Mouse (Mus musculus) CH12.LX (cell line): ENCODE data around the gene Ugt1a10. TPM values are rescaled to one million over a fixed set of nuclear protein-coding genes. Genes with fewer than 3 reads are reported as not detected.

ENCODE experiments used
- DNase-seq: peaks from one replicate; pipeline ENCODE4 v3.0.0-alpha.2; 2013; ENCODE audit errors: extremely low read depth
- H3K27ac ChIP-seq: 2 replicates; pipeline ENCODE4 v1.5.1; 2012; ENCODE audit warnings: low read depth, mild to moderate bottlenecking, control low read depth, moderate library complexity; ENCODE audit not compliant: insufficient read depth
- H3K27me3 ChIP-seq: replicated peaks from 2 replicates; pipeline ENCODE3; 2012; ENCODE audit warnings: inconsistent platforms
- H3K36me3 ChIP-seq, 2 experiments: replicated peaks in 1 of 2; 2 replicates each; pipeline versions ENCODE3 to v1.6.1; 2012; ENCODE audit warnings: inconsistent platforms in 1 of 2, low read length in 1 of 2, mild to moderate bottlenecking in 1 of 2, mixed read lengths in 1 of 2, moderate library complexity in 1 of 2; ENCODE audit not compliant: control insufficient read depth in 1 of 2, insufficient read depth in 1 of 2
- H3K4me1 ChIP-seq, 2 experiments: 2 replicates each; pipeline ENCODE4 v1.6.1; 2012; ENCODE audit warnings: inconsistent platforms in 1 of 2, moderate library complexity in 1 of 2; ENCODE audit not compliant: insufficient read depth in 2 of 2, control insufficient read depth in 1 of 2
- H3K4me2 ChIP-seq: 2 replicates; pipeline ENCODE4 v1.6.1; 2012; ENCODE audit warnings: low read depth, mild to moderate bottlenecking, control low read depth; ENCODE audit not compliant: poor library complexity, insufficient read depth, severe bottlenecking
- H3K4me3 ChIP-seq, 3 experiments: fragments of 150-350 bp in 1 of 3; sonication (generic) in 1 of 3; replicated peaks in 1 of 3; 2 replicates each; pipeline versions ENCODE3 to v1.5.1; 2011 to 2012; ENCODE audit warnings: low read depth in 2 of 3, low read length in 2 of 3, mild to moderate bottlenecking in 2 of 3, moderate library complexity in 2 of 3, control low read depth in 1 of 3, improper control_type of control experiment in 1 of 3, inconsistent platforms in 1 of 3, mixed read lengths in 1 of 3; ENCODE audit not compliant: poor library complexity in 1 of 3
- H3K79me2 ChIP-seq: replicated peaks from 2 replicates; pipeline ENCODE4 v1.6.1; 2012; ENCODE audit warnings: mild to moderate bottlenecking, moderate library complexity; ENCODE audit not compliant: control insufficient read depth, poor library complexity, insufficient read depth, severe bottlenecking; ENCODE audit errors: extremely low read depth
- H3K9ac ChIP-seq: 2 replicates; pipeline ENCODE4 v1.6.1; 2012; ENCODE audit warnings: low read depth, mild to moderate bottlenecking, control low read depth, moderate library complexity; ENCODE audit not compliant: insufficient read depth
- H3K9me3 ChIP-seq: replicated peaks from 2 replicates; pipeline ENCODE3; 2012; ENCODE audit warnings: low read length, inconsistent platforms, mixed read lengths
- BHLHE40 ChIP-seq: IDR thresholded peaks from 2 replicates; pipeline ENCODE4 v1.6.1; 2011; ENCODE audit warnings: mild to moderate bottlenecking, low read depth, low read length, improper control_type of control experiment
- CTCF ChIP-seq, 2 experiments: IDR thresholded peaks in 1 of 2; conservative IDR thresholded peaks in 1 of 2; 2 replicates each; pipeline ENCODE4 v1.5.1; 2011 to 2012; ENCODE audit warnings: low read depth in 2 of 2, low read length in 2 of 2, improper control_type of control experiment in 1 of 2, inconsistent platforms in 1 of 2, mild to moderate bottlenecking in 1 of 2, moderate library complexity in 1 of 2
- E2F4 ChIP-seq: IDR thresholded peaks from 2 replicates; pipeline ENCODE4 v1.6.1; 2011; ENCODE audit warnings: low read depth, low read length, improper control_type of control experiment; ENCODE audit not compliant: insufficient replicate concordance
- ETS1 ChIP-seq: conservative IDR thresholded peaks from 2 replicates; pipeline ENCODE4 v1.6.1; 2012; ENCODE audit warnings: low read depth, mild to moderate bottlenecking, inconsistent platforms, low read length, improper control_type of control experiment, moderate library complexity
- IRF4 ChIP-seq: IDR thresholded peaks from 2 replicates; pipeline ENCODE4 v1.6.1; 2014; ENCODE audit warnings: low read depth, mild to moderate bottlenecking, inconsistent platforms, low read length, improper control_type of control experiment
- JUND ChIP-seq: conservative IDR thresholded peaks from 2 replicates; pipeline ENCODE4 v1.6.1; 2011; ENCODE audit warnings: low read depth, low read length, improper control_type of control experiment
- MAFK ChIP-seq: IDR thresholded peaks from 2 replicates; pipeline ENCODE4 v1.6.1; 2011; ENCODE audit warnings: low read length, improper control_type of control experiment; ENCODE audit not compliant: insufficient replicate concordance
- MAX ChIP-seq: IDR thresholded peaks from 2 replicates; pipeline ENCODE4 v1.6.1; 2011; ENCODE audit warnings: low read length, improper control_type of control experiment
- MXI1 ChIP-seq: IDR thresholded peaks from 2 replicates; pipeline ENCODE4 v1.6.1; 2011; ENCODE audit warnings: mild to moderate bottlenecking, low read depth, low read length, improper control_type of control experiment
- MYC ChIP-seq: IDR thresholded peaks from 2 replicates; pipeline ENCODE4 v1.6.1; 2011; ENCODE audit warnings: low read depth, mild to moderate bottlenecking, improper control_type of control experiment, low read length
- NELFE ChIP-seq: IDR thresholded peaks from 2 replicates; pipeline ENCODE4 v1.6.1; 2011; ENCODE audit warnings: low read depth, low read length, improper control_type of control experiment
- NRF1 ChIP-seq: IDR thresholded peaks from 2 replicates; pipeline ENCODE4 v1.6.1; 2014; ENCODE audit warnings: low read depth, mild to moderate bottlenecking, inconsistent platforms, low read length, improper control_type of control experiment, moderate library complexity
- PAX5 ChIP-seq: IDR thresholded peaks from 2 replicates; pipeline ENCODE4 v1.6.1; 2012; ENCODE audit warnings: low read length, inconsistent platforms, mixed read lengths
- POLR2AphosphoS2 ChIP-seq: IDR thresholded peaks from 2 replicates; pipeline ENCODE4 v1.6.1; 2011; ENCODE audit warnings: low read depth, low read length, improper control_type of control experiment
- SIN3A ChIP-seq: IDR thresholded peaks from 2 replicates; pipeline ENCODE4 v1.6.1; 2012; ENCODE audit warnings: low read length, improper control_type of control experiment, inconsistent platforms
- SMC3 ChIP-seq: IDR thresholded peaks from 2 replicates; pipeline ENCODE4 v1.6.1; 2011; ENCODE audit warnings: low read depth, low read length, improper control_type of control experiment
- TBP ChIP-seq: conservative IDR thresholded peaks from 2 replicates; pipeline ENCODE4 v1.6.1; 2011; ENCODE audit warnings: low read depth, low read length, improper control_type of control experiment
- TCF12 ChIP-seq: IDR thresholded peaks from 2 replicates; pipeline ENCODE4 v1.6.1; 2014; ENCODE audit warnings: low read depth, mild to moderate bottlenecking, inconsistent platforms, low read length, improper control_type of control experiment
- UBTF ChIP-seq: IDR thresholded peaks from 2 replicates; pipeline ENCODE4 v1.6.1; 2012; ENCODE audit warnings: low read depth, mild to moderate bottlenecking, inconsistent platforms, low read length, improper control_type of control experiment, moderate library complexity
- USF2 ChIP-seq: conservative IDR thresholded peaks from 2 replicates; pipeline ENCODE4 v1.6.1; 2011; ENCODE audit warnings: low read depth, low read length, improper control_type of control experiment
- dilution Hi-C: fragments of 300-500 bp; cut with MboI; formaldehyde crosslinking; loops from 2 replicates; pipeline ENCODE4 v1.14.3; 2020; ENCODE audit warnings: low sequenced_read_pairs; ENCODE audit not compliant: extremely low pct_unique_long_range_greater_than_20kb, extremely low pct_ligation_motif_present
- in situ Hi-C: fragments of 300-500 bp; cut with MboI; formaldehyde crosslinking; loops from 3 replicates; pipeline ENCODE4 v1.14.3; 2019; ENCODE audit warnings: low sequenced_read_pairs, low pct_ligation_motif_present, low pct_unique_long_range_greater_than_20kb, mixed read lengths
- polyA plus RNA-seq: library from polyadenylated mRNA; unstranded; fragments of >175 nt; gene quantifications from 2 replicates; pipeline ENCODE4 v1.2.1, GENCODE M21; 2012; ENCODE audit warnings: low read depth; ENCODE audit not compliant: insufficient read length
- total RNA-seq, 2 experiments: library from RNA; depleted of rRNA; stranded (reverse); fragments of 300-350 nt in 1 of 2; fragments of >200 nt in 1 of 2; gene quantifications; 2 replicates each; pipeline ENCODE4 v1.2.3; 2012 to 2014

Gene Ugt1a10
- total and polyA plus RNA-seq, 3 experiments: not detected

GRCm38 (mm10) chr1:88253540-88253939, 198.4 kb downstream of the Ugt1a10 start:
- no peaks in the 10 kb centered on the region for H3K79me2 ChIP-seq
- H3K36me3 ChIP-seq: no peaks in the 10 kb centered on the region
- H3K27ac ChIP-seq: no peak overlapping the region
- H3K9ac ChIP-seq: no peak overlapping the region
- peaks cover 78% of the 10 kb centered on the region for H3K9me3 ChIP-seq
- no peaks in the 10 kb centered on the region for H3K4me1 ChIP-seq
- H3K4me2 ChIP-seq: no peak overlapping the region
- DNase-seq: no peak
- TF ChIP-seq MAX: no peak
- no peak for TF ChIP-seq USF2
- no peak for TF ChIP-seq IRF4
- TF ChIP-seq ETS1: no peak
- no peak for TF ChIP-seq POLR2AphosphoS2
- no peak for TF ChIP-seq TCF12
- TF ChIP-seq MYC: no peak
- no peak for TF ChIP-seq CTCF (conservative IDR thresholded peaks at IDR 0.05 in 1 of 2, IDR thresholded peaks at IDR 0.05 in 1 of 2; ENCODE audit: low read depth in 2 of 2, low read length in 2 of 2)
- no peak for TF ChIP-seq MXI1
- TF ChIP-seq PAX5: no peak
- TF ChIP-seq MAFK: no peak
- TF ChIP-seq NRF1: no peak
- no peak for TF ChIP-seq JUND
- no peak for TF ChIP-seq TBP
- no peak for TF ChIP-seq SIN3A
- no peak for TF ChIP-seq NELFE
- dilution Hi-C loops: no loop called here
- peaks cover 13% of the 10 kb centered on the region for H3K27me3 ChIP-seq
- in situ Hi-C loops: no loop called here
- no peak overlapping the region for H3K4me3 ChIP-seq

GRCm38 (mm10) chr1:88254793-88255465, 199.7 kb downstream of the Ugt1a10 start:
- H3K79me2 ChIP-seq: no peaks in the 10 kb centered on the region
- H3K4me2 ChIP-seq: no peak overlapping the region
- H3K36me3 ChIP-seq: peaks cover 0 to 6% of the 10 kb centered on the region in 2 experiments
- H3K27me3 ChIP-seq: peaks cover 10% of the 10 kb centered on the region
- DNase-seq: no peak
- TF ChIP-seq JUND (no peak), E2F4 (no peak), MAFK (no peak), TBP (no peak), TCF12 (no peak), SMC3 (no peak), BHLHE40 (no peak), UBTF (no peak)
- dilution Hi-C loops (no loop called here), in situ Hi-C loops (no loop called here)
- peaks cover 67% of the 10 kb centered on the region for H3K9me3 ChIP-seq
- H3K9ac ChIP-seq: no peak overlapping the region
- no peak overlapping the region for H3K27ac ChIP-seq
- peaks cover 0 to 10% of the 10 kb centered on the region in 2 experiments; a peak in 2 of 4 replicates for H3K4me1 ChIP-seq
- no peak overlapping the region for H3K4me3 ChIP-seq
